ENCODE assay signal across 11 mouse cellular contexts in the genomic region with DNA sequence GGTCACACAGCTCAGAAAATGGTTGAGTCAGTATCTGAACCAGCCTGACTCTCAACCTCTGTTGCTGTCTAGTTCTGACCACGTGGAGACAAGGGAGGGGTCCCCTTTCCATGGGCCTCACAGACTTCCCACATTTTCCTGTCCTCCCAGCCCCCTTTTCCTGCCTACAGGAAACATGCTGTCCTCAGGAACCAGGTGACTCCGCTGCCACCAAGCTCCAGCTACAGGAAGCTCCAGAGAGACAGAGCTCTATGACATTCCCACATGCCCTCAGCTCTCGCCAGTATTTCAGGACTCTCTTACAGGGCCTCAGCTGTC. TPM values are rescaled to one million over a fixed set of nuclear protein-coding genes. Genes with fewer than 3 reads are reported as not detected.
DNase-seq lines count a peak whose midpoint lies in the region; ATAC-seq lines count a peak whose summit lies in the region.
"Had no signal": no experiment of that assay in that cellular context is flagged by ENCODE, and none has a peak within 500 bp of the region (broad histone marks: within the 10 kb centered on the region; RNA-seq: fewer than 3 reads in every experiment).

No protein-coding gene starts in this region.

- no peak overlapping the region for H3K4me3 ChIP-seq in limb, embryonic 12.5 days (replicated peaks)
- no peak overlapping the region for H3K4me3 ChIP-seq in limb, embryonic 10.5 days
- no peak overlapping the region for H3K4me3 ChIP-seq in intestine, embryonic 15.5 days (replicated peaks)
- no peak overlapping the region for H3K4me3 ChIP-seq in hindbrain, embryonic 14.5 days (replicated peaks; ENCODE audit: low read length)
- H3K4me3 ChIP-seq: embryonic facial prominence, embryonic 15.5 days had no signal

- 0 out of 2 replicates have a peak overlapping the region, but pooled peaks have one; percentile 69 for H3K27ac ChIP-seq in limb, embryonic 12.5 days
- no peak overlapping the region for H3K27ac ChIP-seq in limb, embryonic 10.5 days
- no peak overlapping the region for H3K27ac ChIP-seq in intestine, embryonic 15.5 days
- H3K27ac ChIP-seq in hindbrain, embryonic 14.5 days: no peak overlapping the region

- peaks cover 77% of the 10 kb centered on the region for H3K36me3 ChIP-seq in limb, embryonic 12.5 days
- H3K36me3 ChIP-seq in limb, embryonic 10.5 days: peaks cover 48% of the 10 kb centered on the region
- H3K36me3 ChIP-seq in intestine, embryonic 15.5 days: no peaks in the 10 kb centered on the region
- H3K36me3 ChIP-seq in hindbrain, embryonic 14.5 days (replicated peaks; ENCODE audit: control insufficient read depth, insufficient read depth): peaks cover 72% of the 10 kb centered on the region

- no peak for ATAC-seq in limb, embryonic 12.5 days (ENCODE audit: insufficient number of reproducible peaks, insufficient read depth, low FRiP score, low TSS enrichment, low read depth)
- peak; percentile 42 for ATAC-seq in intestine, embryonic 15.5 days
- ATAC-seq in hindbrain, embryonic 14.5 days (ENCODE audit: low FRiP score): no peak

- WGBS in limb, embryonic 12.5 days: 80% methylated on average over 3 of the region's 3 CpGs
- WGBS in limb, embryonic 10.5 days: 88% methylated on average over 3 of the region's 3 CpGs
- 67% methylated on average over 3 of the region's 3 CpGs for WGBS in intestine, embryonic 15.5 days
- WGBS in hindbrain, embryonic 14.5 days: 74% methylated on average over 3 of the region's 3 CpGs

- H3K27me3 ChIP-seq in limb, embryonic 12.5 days: 0 out of 2 replicates have a peak, but pooled peaks cover 1% of the 10 kb centered on the region
- 0 out of 2 replicates have a peak, but pooled peaks cover under 1% of the 10 kb centered on the region for H3K27me3 ChIP-seq in limb, embryonic 10.5 days (ENCODE audit: low read depth, poor library complexity, severe bottlenecking)
- no peaks in the 10 kb centered on the region for H3K27me3 ChIP-seq in intestine, embryonic 15.5 days (replicated peaks)
- no peaks in the 10 kb centered on the region for H3K27me3 ChIP-seq in hindbrain, embryonic 14.5 days (ENCODE audit: control insufficient read depth, insufficient read depth, low read length)
- H3K27me3 ChIP-seq: embryonic facial prominence, embryonic 15.5 days had no signal

- no peaks in the 10 kb centered on the region for H3K4me1 ChIP-seq in limb, embryonic 12.5 days (replicated peaks)
- no peaks in the 10 kb centered on the region for H3K4me1 ChIP-seq in limb, embryonic 10.5 days
- H3K4me1 ChIP-seq in intestine, embryonic 15.5 days (replicated peaks): no peaks in the 10 kb centered on the region
- H3K4me1 ChIP-seq in hindbrain, embryonic 14.5 days (replicated peaks; ENCODE audit: control insufficient read depth, insufficient read depth, low read length): no peaks in the 10 kb centered on the region; the same call in 1 of the 2 replicates
- H3K4me1 ChIP-seq: embryonic facial prominence, embryonic 15.5 days had no signal

- H3K9ac ChIP-seq in limb, embryonic 12.5 days (replicated peaks): no peak overlapping the region; the same call in 1 of the 2 replicates
- H3K9ac ChIP-seq in intestine, embryonic 15.5 days: no peak overlapping the region
- H3K9ac ChIP-seq in hindbrain, embryonic 14.5 days: no peak overlapping the region
- H3K9ac ChIP-seq: embryonic facial prominence, embryonic 15.5 days had no signal

- H3K9me3 ChIP-seq in limb, embryonic 12.5 days: no peaks in the 10 kb centered on the region
- H3K9me3 ChIP-seq in limb, embryonic 10.5 days (replicated peaks): no peaks in the 10 kb centered on the region
- H3K9me3 ChIP-seq in intestine, embryonic 15.5 days: no peaks in the 10 kb centered on the region
- no peaks in the 10 kb centered on the region for H3K9me3 ChIP-seq in hindbrain, embryonic 14.5 days (ENCODE audit: control insufficient read depth, low read length)
- H3K9me3 ChIP-seq: embryonic facial prominence, embryonic 15.5 days had no signal

- no peak for DNase-seq in limb, embryonic 10.5 days (ENCODE audit: low spot score)
- DNase-seq in heart, adult 9 months (ENCODE audit: low spot score in 2 of 2): peak; percentile 54 to 84
- DNase-seq in lung, postnatal 10 days: peak; percentile 61
- DNase-seq in retina, postnatal 1 day: no peak
- no peak for DNase-seq in spleen, postnatal 36 days (ENCODE audit: low spot score in 2 of 2)
- no peak for DNase-seq in hindbrain, embryonic 14.5 days (ENCODE audit: low spot score)
- DNase-seq: cerebellum, adult 9-10 months; left cerebral cortex, postnatal 4 days had no signal

- no peak overlapping the region for H3K4me2 ChIP-seq in limb, embryonic 12.5 days
- no peak overlapping the region for H3K4me2 ChIP-seq in intestine, embryonic 15.5 days (replicated peaks)
- no peak overlapping the region for H3K4me2 ChIP-seq in hindbrain, embryonic 14.5 days (replicated peaks)
- H3K4me2 ChIP-seq: embryonic facial prominence, embryonic 15.5 days had no signal

RNA-seq across cellular contexts. Expression of gene Arhgap27, which starts 7.7 kb away (rescaled TPM):
- 4.8 and 7.1 TPM in 2 replicates for polyA plus RNA-seq in limb, embryonic 12.5 days (2016; fragmentation: Nextera tagmentation; extraction: Ambion mirVana)
- polyA plus RNA-seq in limb, embryonic 10.5 days (2016; fragmentation: Nextera tagmentation; extraction: Ambion mirVana): 5.3 and 8.2 TPM in 2 replicates
- polyA plus RNA-seq in intestine, embryonic 15.5 days (2015; fragmentation: Nextera tagmentation; extraction: Ambion mirVana): 33.0 and 36.2 TPM in 2 replicates
- 3.9 and 5.4 TPM in 2 replicates for polyA plus RNA-seq in hindbrain, embryonic 14.5 days (2014; fragmentation: Nextera tagmentation; extraction: Ambion mirVana)

RNA-seq across cellular contexts. Expression of gene Plekhm1, which starts 41.3 kb away (rescaled TPM):
- 7.8 and 9.1 TPM in 2 replicates for polyA plus RNA-seq in limb, embryonic 12.5 days (2016; fragmentation: Nextera tagmentation; extraction: Ambion mirVana)
- polyA plus RNA-seq in limb, embryonic 10.5 days (2016; fragmentation: Nextera tagmentation; extraction: Ambion mirVana): 7.6 and 8.2 TPM in 2 replicates
- polyA plus RNA-seq in intestine, embryonic 15.5 days (2015; fragmentation: Nextera tagmentation; extraction: Ambion mirVana): 5.6 and 6.2 TPM in 2 replicates
- 9.2 and 10.3 TPM in 2 replicates for polyA plus RNA-seq in hindbrain, embryonic 14.5 days (2014; fragmentation: Nextera tagmentation; extraction: Ambion mirVana)

Comparison
In these comparisons a context has a peak if more than half of its experiments do, and no peak if none do; other contexts are left out.
1. DNase-seq: peak in heart, adult 9 months (2 of 2) and lung, postnatal 10 days (single experiment); none in limb, embryonic 10.5 days (single experiment), retina, postnatal 1 day (single experiment), spleen, postnatal 36 days (0 of 2) and hindbrain, embryonic 14.5 days (single experiment).